Mouse (Mus musculus) forebrain, embryonic 15.5 days (tissue): ENCODE results near the gene Mtmr10. TPM values are rescaled to one million over a fixed set of nuclear protein-coding genes. Genes with fewer than 3 reads are reported as not detected.

Experiments used
- microRNA-seq: library from miRNA; unstranded; fragments of <30 nt; microRNA quantifications from one replicate; pipeline ENCODE4, GENCODE M21; 2016
- polyA plus RNA-seq: library from polyadenylated mRNA; unstranded; fragments of >200 nt; fragmentation: Nextera tagmentation; extraction: Ambion mirVana; gene quantifications from 2 replicates; pipeline ENCODE4 v1.2.1, GENCODE M21; 2015

The Mtmr10 gene
- polyA plus RNA-seq, 1 experiment from 2014 or later, result 8.7 TPM

Small RNAs within 50 kb of the gene (microRNA-seq; reads per million reads assigned to microRNA genes)
- not detected for gene Mir6416

Other genes with a start within 250 kb of the Mtmr10 start
- gene Trpm1, start 133.8 kb upstream of the Mtmr10 start, polyA plus RNA-seq, result 0.11 and 0.15 TPM in 2 replicates
- 7.5 and 8.5 TPM in 2 replicates for gene Fan1, start 86.4 kb downstream of the Mtmr10 start, polyA plus RNA-seq
- gene Mphosph10, start 104.6 kb downstream of the Mtmr10 start, polyA plus RNA-seq, result 27.7 and 30.2 TPM in 2 replicates
- gene Mcee, start 105.0 kb downstream of the Mtmr10 start, polyA plus RNA-seq, result 31.9 and 38.0 TPM in 2 replicates
- gene Apba2, start 214.1 kb downstream of the Mtmr10 start, polyA plus RNA-seq, result 159 and 172 TPM in 2 replicates